Mouse (Mus musculus) gastrocnemius, postnatal 4 days (tissue): Measurements from ENCODE around the gene Parp11. TPM values are rescaled to one million over a fixed set of nuclear protein-coding genes. Genes with fewer than 3 reads are reported as not detected.

ENCODE experiments used
- total RNA-seq, 2 experiments: library from RNA; stranded (reverse); gene quantifications; 2 replicates each; pipeline ENCODE4 v1.2.3; 2021

Gene Parp11
- total RNA-seq, 2 experiments from 2014 or later: 13.6 to 14.6 TPM

Other genes with a start within 250 kb of the Parp11 start
- 1 to 10 TPM; 1.4 to 2.0 TPM for gene Cracr2a, start 114.5 kb downstream of the Parp11 start, total RNA-seq